Mouse (Mus musculus) bone marrow macrophage, adult 2 months (primary cell): Measurements from ENCODE around the gene Taldo1. TPM values are rescaled to one million over a fixed set of nuclear protein-coding genes. Genes with fewer than 3 reads are reported as not detected.

Source experiments
- H3K27ac ChIP-seq: 2 replicates; pipeline ENCODE4 v1.5.1; 2012; ENCODE audit warnings: low read depth, low read length; ENCODE audit not compliant: insufficient read depth
- H3K4me1 ChIP-seq: 2 replicates; pipeline ENCODE4 v1.6.1; 2012; ENCODE audit warnings: low read length; ENCODE audit not compliant: control insufficient read depth, insufficient read depth
- H3K4me3 ChIP-seq: 2 replicates; pipeline ENCODE4 v1.5.1; 2012; ENCODE audit warnings: mild to moderate bottlenecking, low read length, moderate library complexity; ENCODE audit not compliant: insufficient read depth
- CTCF ChIP-seq: IDR thresholded peaks from 2 replicates; pipeline ENCODE4 v1.5.1; 2012; ENCODE audit warnings: low read depth, mild to moderate bottlenecking, low read length, moderate library complexity
- POLR2A ChIP-seq: IDR thresholded peaks from 2 replicates; pipeline ENCODE4 v1.6.1; 2012; ENCODE audit warnings: mild to moderate bottlenecking, low read depth, low read length, borderline replicate concordance
- polyA plus RNA-seq: library from polyadenylated mRNA; stranded (reverse); fragments of >200 nt; gene quantifications from 2 replicates; pipeline ENCODE4 v1.2.4, GENCODE M21; 2012; ENCODE audit not compliant: missing spikeins, insufficient read depth, insufficient read length

Gene Taldo1
- 422 and 438 TPM in 2 replicates for polyA plus RNA-seq

- Histone ChIP-seq H3K27ac (peak within 1 kb of the TSS; percentile 77), H3K4me3 (peak within 1 kb of the TSS; percentile 64), H3K4me1 (peaks cover 15% of the 10 kb centered on the region)
- TF ChIP-seq CTCF (no peak), POLR2A (no peak)
Observed at GRCm38 (mm10) chr7:141391625-141392551, at the start of gene Taldo1. Gene Taldo1, plus strand, starts transcription at chr7:141392199.

- Histone ChIP-seq H3K4me1 (no peaks in the 10 kb centered on the region), H3K4me3 (no peak overlapping the region), H3K27ac (no peak overlapping the region)
- no peak for TF ChIP-seq CTCF
- no peak for TF ChIP-seq POLR2A
Observed at GRCm38 (mm10) chr7:141343230-141343629, 48.8 kb upstream of the Taldo1 start.

- Histone ChIP-seq H3K4me3 (no peak overlapping the region), H3K4me1 (no peaks in the 10 kb centered on the region), H3K27ac (no peak overlapping the region)
- TF ChIP-seq CTCF (no peak), POLR2A (no peak)
Observed at GRCm38 (mm10) chr7:141343696-141344095, 48.3 kb upstream of the Taldo1 start.

GRCm38 (mm10) chr7:141344787-141345186 lies 47.2 kb upstream of the Taldo1 start:
- Histone ChIP-seq H3K4me1 (no peaks in the 10 kb centered on the region), H3K27ac (no peak overlapping the region), H3K4me3 (no peak overlapping the region)
- no peak for TF ChIP-seq POLR2A

GRCm38 (mm10) chr7:141351061-141351460 lies 40.9 kb upstream of the Taldo1 start:
- H3K27ac ChIP-seq, result no peak overlapping the region
- TF ChIP-seq POLR2A (no peak), CTCF (no peak)

GRCm38 (mm10) chr7:141355051-141355450 lies 36.9 kb upstream of the Taldo1 start:
- peaks cover 3% of the 10 kb centered on the region; the same call in 1 of the 2 replicates for H3K4me1 ChIP-seq
- no peak overlapping the region for H3K27ac ChIP-seq
- TF ChIP-seq POLR2A, result no peak
- H3K4me3 ChIP-seq, result no peak overlapping the region

More at GRCm38 (mm10) chr7:141351061-141351460, 40.9 kb upstream of the Taldo1 start:
- Histone ChIP-seq H3K4me1 (no peaks in the 10 kb centered on the region), H3K4me3 (no peak overlapping the region)

GRCm38 (mm10) chr7:141355626-141356326 lies 36.2 kb upstream of the Taldo1 start:
- no peak overlapping the region for H3K27ac ChIP-seq
- peak; percentile 16; the same call in 1 of the 2 replicates for TF ChIP-seq CTCF
- no peak for TF ChIP-seq POLR2A

GRCm38 (mm10) chr7:141356971-141357370 lies 35.0 kb upstream of the Taldo1 start:
- peaks cover 3% of the 10 kb centered on the region; the same call in 1 of the 2 replicates for H3K4me1 ChIP-seq
- H3K27ac ChIP-seq, result no peak overlapping the region
- TF ChIP-seq CTCF (no peak), POLR2A (no peak)
- H3K4me3 ChIP-seq, result no peak overlapping the region

More at GRCm38 (mm10) chr7:141355626-141356326, 36.2 kb upstream of the Taldo1 start:
- H3K4me3 ChIP-seq, result no peak overlapping the region
- H3K4me1 ChIP-seq, result peaks cover 3% of the 10 kb centered on the region; the same call in 1 of the 2 replicates

GRCm38 (mm10) chr7:141361510-141361909 lies 30.5 kb upstream of the Taldo1 start:
- Histone ChIP-seq H3K27ac (no peak overlapping the region), H3K4me3 (no peak overlapping the region), H3K4me1 (peaks cover 3% of the 10 kb centered on the region; the same call in 1 of the 2 replicates)
- TF ChIP-seq CTCF, result no peak
- no peak for TF ChIP-seq POLR2A

- TF ChIP-seq POLR2A (no peak), CTCF (peak; percentile 56)
- H3K4me1 ChIP-seq, result peaks cover 3% of the 10 kb centered on the region
- no peak overlapping the region for H3K27ac ChIP-seq
- H3K4me3 ChIP-seq, result no peak overlapping the region
Observed at GRCm38 (mm10) chr7:141363106-141363751, 28.8 kb upstream of the Taldo1 start.
